Mouse (Mus musculus) lung, postnatal 0 days (tissue): Measurements from ENCODE around the gene Chaf1b.

Experiments used
- CTCF ChIP-seq: IDR thresholded peaks from 2 replicates; pipeline ENCODE4 v1.5.1; 2016; ENCODE audit warnings: antibody characterized with exemption, mild to moderate bottlenecking
- EP300 ChIP-seq: IDR thresholded peaks from 2 replicates; pipeline ENCODE4 v1.6.1; 2016; ENCODE audit warnings: antibody characterized with exemption, mild to moderate bottlenecking, control low read depth

- no peak for TF ChIP-seq EP300
- no peak for TF ChIP-seq CTCF
Observed at GRCm38 (mm10) chr16:93877612-93878380, 5.9 kb upstream of the Chaf1b start.
